Mouse (Mus musculus) stomach, embryonic 15.5 days (tissue): ENCODE results near the gene B4galnt4. TPM values are rescaled to one million over a fixed set of nuclear protein-coding genes. Genes with fewer than 3 reads are reported as not detected.

Experiments used
- ATAC-seq: fragments of 200-750 bp; cut with Nextera tagmentation; 2 replicates; pipeline ENCODE4 v1.8.0; 2017; ENCODE audit warnings: low read depth, moderate number of reproducible peaks, moderate TSS enrichment; ENCODE audit not compliant: insufficient read depth, low FRiP score
- H3K27ac ChIP-seq: fragments of 300-500 bp; sonication (generic); 2 replicates; pipeline ENCODE4 v1.5.1; 2015; ENCODE audit warnings: mild to moderate bottlenecking, inconsistent platforms
- H3K27me3 ChIP-seq: fragments of 300-500 bp; sonication (generic); replicated peaks from 2 replicates; pipeline ENCODE4 v1.6.1; 2015; ENCODE audit warnings: inconsistent platforms
- H3K36me3 ChIP-seq: fragments of 300-500 bp; sonication (generic); 2 replicates; pipeline ENCODE4 v1.6.1; 2015; ENCODE audit warnings: inconsistent platforms
- H3K4me1 ChIP-seq: fragments of 300-500 bp; sonication (generic); 2 replicates; pipeline ENCODE4 v1.6.1; 2015; ENCODE audit warnings: inconsistent platforms
- H3K4me2 ChIP-seq: fragments of 300-500 bp; sonication (generic); 2 replicates; pipeline ENCODE4 v1.6.1; 2015; ENCODE audit warnings: mild to moderate bottlenecking, inconsistent platforms
- H3K4me3 ChIP-seq: fragments of 300-500 bp; sonication (generic); replicated peaks from 2 replicates; pipeline ENCODE4 v1.5.1; 2015; ENCODE audit warnings: inconsistent platforms
- H3K9ac ChIP-seq: fragments of 300-500 bp; sonication (generic); 2 replicates; pipeline ENCODE4 v1.6.1; 2015; ENCODE audit warnings: inconsistent platforms
- H3K9me3 ChIP-seq: fragments of 300-500 bp; sonication (generic); 2 replicates; pipeline ENCODE4 v1.6.1; 2016; ENCODE audit warnings: inconsistent platforms
- WGBS: fragments of 180-500 bp; shearing (Covaris S2); methylation state at CpG from one replicate; pipeline ENCODE4 v1.1.7; 2015; 5-methylcytosine and 5-hydroxymethylcytosine counted together
- polyA plus RNA-seq: library from polyadenylated mRNA; unstranded; fragments of >200 nt; fragmentation: Nextera tagmentation; extraction: Ambion mirVana; gene quantifications from 2 replicates; pipeline ENCODE4 v1.2.1, GENCODE M21; 2015

The B4galnt4 gene
- polyA plus RNA-seq, 1 experiment from 2014 or later = 7.0 TPM

DNA sequence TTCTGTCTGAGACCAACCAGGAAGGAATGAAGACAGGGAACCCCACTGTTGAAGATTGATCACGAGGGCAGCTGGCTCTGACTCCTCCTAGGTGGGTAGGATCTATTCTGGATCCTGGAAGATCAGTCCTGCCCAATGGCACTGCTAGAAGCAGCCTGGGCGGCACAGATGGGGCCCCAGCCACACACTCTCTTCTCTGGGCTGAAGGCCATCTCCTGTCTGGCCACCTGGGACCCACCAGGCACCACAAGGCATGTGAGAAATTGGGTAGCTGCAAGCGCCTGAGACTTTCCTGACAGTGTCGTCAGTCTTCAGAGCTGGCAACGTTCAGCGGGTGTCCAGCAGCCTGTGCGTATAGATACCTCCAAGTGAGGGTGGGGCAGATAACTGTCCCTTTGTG lies 1.6 kb downstream of the B4galnt4 start:
- ATAC-seq = no peak
- 0 out of 2 replicates have a peak, but pooled peaks cover 3% of the 10 kb centered on the region for H3K36me3 ChIP-seq
- 74% methylated on average over 7 of the region's 7 CpGs for WGBS
- no peak overlapping the region for H3K9ac ChIP-seq
- no peak overlapping the region for H3K4me2 ChIP-seq
- H3K4me3 ChIP-seq = no peak overlapping the region
- H3K9me3 ChIP-seq = no peaks in the 10 kb centered on the region
- peaks cover 13% of the 10 kb centered on the region; the same call in 1 of the 2 replicates for H3K4me1 ChIP-seq
- no peak overlapping the region for H3K27ac ChIP-seq
- H3K27me3 ChIP-seq = no peaks in the 10 kb centered on the region

DNA sequence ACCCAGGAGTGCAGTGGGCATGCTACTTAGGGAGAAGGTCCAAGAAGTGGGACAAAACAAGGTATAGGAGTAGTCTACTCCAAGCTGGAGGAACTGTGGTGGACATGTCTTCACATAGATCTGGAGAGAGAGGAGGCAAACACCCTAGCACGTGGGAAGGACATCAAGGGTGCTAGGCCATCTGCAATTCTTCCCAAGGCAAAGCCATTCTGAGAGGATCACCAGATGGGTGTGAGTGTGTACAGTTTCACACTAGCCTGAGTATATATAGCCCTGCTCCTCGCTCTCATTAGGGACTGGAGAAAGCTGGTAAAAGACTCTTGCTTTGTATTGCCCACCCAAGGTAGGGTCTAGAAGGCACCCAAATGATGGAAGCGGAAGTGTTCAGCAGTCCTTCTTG lies 2.4 kb downstream of the B4galnt4 start:
- no peak for ATAC-seq
- Histone ChIP-seq H3K9me3 (no peaks in the 10 kb centered on the region), H3K27ac (no peak overlapping the region), H3K27me3 (no peaks in the 10 kb centered on the region), H3K4me2 (no peak overlapping the region), H3K4me3 (no peak overlapping the region), H3K4me1 (peaks cover 13% of the 10 kb centered on the region; the same call in 1 of the 2 replicates), H3K36me3 (0 out of 2 replicates have a peak, but pooled peaks cover 3% of the 10 kb centered on the region), H3K9ac (no peak overlapping the region)
- 87% methylated on average over 3 of the region's 3 CpGs for WGBS

DNA sequence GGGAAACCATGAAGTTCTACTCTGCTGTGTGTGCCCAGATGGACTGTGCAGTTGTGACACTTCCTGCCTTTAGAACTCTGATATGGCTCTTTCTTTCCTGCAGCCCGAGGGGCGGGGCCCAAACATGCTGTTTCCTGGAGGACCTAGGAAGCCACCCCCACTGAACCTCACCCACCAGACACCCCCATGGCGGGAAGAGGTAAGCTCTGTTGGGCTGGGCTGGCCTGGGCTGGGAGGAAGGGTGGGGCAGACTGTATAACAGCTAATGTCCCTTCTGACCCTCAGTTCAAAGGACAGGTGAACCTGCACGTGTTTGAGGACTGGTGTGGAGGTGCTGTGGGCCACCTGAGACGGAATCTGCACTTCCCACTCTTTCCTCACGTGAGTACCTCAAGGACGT lies 3.3 kb downstream of the B4galnt4 start:
- Histone ChIP-seq H3K4me2 (no peak overlapping the region), H3K9me3 (no peaks in the 10 kb centered on the region), H3K4me1 (peaks cover 13% of the 10 kb centered on the region; the same call in 1 of the 2 replicates), H3K4me3 (no peak overlapping the region), H3K9ac (no peak overlapping the region), H3K27ac (no peak overlapping the region), H3K36me3 (0 out of 2 replicates have a peak, but pooled peaks cover 3% of the 10 kb centered on the region), H3K27me3 (no peaks in the 10 kb centered on the region)
- WGBS = 63% methylated on average over 7 of the region's 7 CpGs
- ATAC-seq = no peak

DNA sequence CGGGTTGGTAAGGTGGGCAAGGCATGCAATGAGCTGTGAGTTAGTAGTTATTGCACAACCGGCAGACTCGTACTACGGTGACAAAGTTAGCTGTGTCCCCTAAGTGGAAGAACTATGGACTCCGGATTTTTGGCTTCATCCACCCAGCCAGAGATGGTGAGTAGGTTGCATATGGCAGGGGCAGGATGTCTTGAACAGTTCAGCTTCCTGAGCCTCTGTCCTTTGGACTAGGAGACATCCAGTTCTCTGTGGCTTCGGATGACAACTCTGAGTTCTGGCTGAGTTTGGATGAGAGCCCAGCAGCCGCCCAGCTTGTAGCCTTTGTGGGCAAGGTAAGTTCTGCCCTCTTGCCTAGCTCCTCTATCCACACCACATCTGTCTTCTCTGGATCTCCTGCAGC lies 3.7 kb downstream of the B4galnt4 start:
- Histone ChIP-seq H3K36me3 (0 out of 2 replicates have a peak, but pooled peaks cover 3% of the 10 kb centered on the region), H3K9me3 (no peaks in the 10 kb centered on the region), H3K4me1 (peaks cover 13% of the 10 kb centered on the region; the same call in 1 of the 2 replicates), H3K4me3 (no peak overlapping the region), H3K27me3 (no peaks in the 10 kb centered on the region), H3K27ac (no peak overlapping the region), H3K4me2 (no peak overlapping the region), H3K9ac (no peak overlapping the region)
- ATAC-seq = no peak
- WGBS = 86% methylated on average over 7 of the region's 7 CpGs

DNA sequence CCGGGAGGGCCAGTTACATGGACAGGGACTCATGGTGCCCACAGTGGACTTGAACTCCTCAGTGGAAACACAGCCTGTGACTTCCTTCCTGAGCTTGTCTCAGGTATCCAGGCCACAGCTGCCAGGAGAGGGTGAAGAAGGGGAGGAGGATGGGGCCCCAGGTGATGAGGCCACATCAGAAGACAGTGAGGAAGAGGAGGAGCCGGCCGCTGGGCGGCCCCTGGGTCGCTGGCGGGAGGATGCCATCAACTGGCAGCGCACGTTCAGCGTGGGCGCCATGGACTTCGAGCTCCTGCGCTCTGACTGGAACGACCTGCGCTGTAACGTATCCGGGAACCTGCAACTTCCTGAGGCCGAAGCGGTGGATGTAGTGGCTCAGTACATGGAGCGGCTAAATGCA lies 7.4 kb downstream of the B4galnt4 start:
- H3K4me1 ChIP-seq = peaks cover 10% of the 10 kb centered on the region
- 81% methylated on average over 19 of the region's 19 CpGs for WGBS
- H3K9me3 ChIP-seq = no peaks in the 10 kb centered on the region
- H3K36me3 ChIP-seq = 0 out of 2 replicates have a peak, but pooled peaks cover 3% of the 10 kb centered on the region
- no peak overlapping the region for H3K4me3 ChIP-seq
- H3K9ac ChIP-seq = no peak overlapping the region
- H3K27ac ChIP-seq = no peak overlapping the region
- peaks cover 18% of the 10 kb centered on the region for H3K27me3 ChIP-seq
- no peak overlapping the region for H3K4me2 ChIP-seq
- no peak for ATAC-seq

DNA sequence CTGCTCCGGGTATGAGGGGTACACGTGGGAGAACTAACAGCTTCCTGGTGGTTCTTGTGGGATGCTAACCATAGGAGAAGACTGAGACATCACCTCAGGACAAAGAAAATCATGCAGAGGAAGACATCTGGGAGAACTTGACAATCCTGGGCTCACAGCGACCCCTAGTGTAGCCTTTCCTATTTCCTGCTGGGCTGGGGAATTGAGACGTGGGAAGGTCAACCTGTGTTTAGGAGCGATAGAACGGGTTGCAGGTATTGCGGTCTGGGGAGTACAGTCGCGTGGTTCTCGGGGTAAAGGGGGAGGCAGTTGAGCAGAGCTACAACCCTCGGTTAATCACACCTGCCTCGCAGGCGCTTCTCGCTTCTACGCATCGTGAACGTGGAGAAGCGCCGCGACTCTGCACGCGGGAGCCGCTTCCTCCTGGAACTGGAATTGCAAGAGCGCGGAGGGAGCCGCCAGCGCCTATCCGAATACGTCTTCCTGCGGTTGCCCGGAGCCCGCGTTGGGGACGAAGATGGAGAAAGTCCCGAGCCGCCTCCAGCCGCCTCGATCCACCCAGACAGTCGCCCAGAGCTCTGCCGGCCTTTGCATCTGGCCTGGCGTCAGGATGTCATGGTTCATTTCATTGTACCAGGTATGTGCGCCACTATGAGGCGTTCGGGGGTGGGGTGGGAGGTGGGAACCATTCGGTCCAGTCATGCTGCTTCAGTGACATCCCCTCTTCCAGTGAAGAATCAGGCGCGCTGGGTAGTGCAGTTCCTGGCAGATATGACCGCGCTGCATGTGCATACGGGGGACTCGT lies 9.4 kb downstream of the B4galnt4 start:
- 0 out of 2 replicates have a peak, but pooled peaks cover 2% of the 10 kb centered on the region for H3K36me3 ChIP-seq
- H3K27me3 ChIP-seq = peaks cover 18% of the 10 kb centered on the region
- peak overlapping the region; percentile 38 for H3K4me3 ChIP-seq
- peak overlapping the region; percentile 39; the same call in 1 of the 2 replicates for H3K9ac ChIP-seq
- H3K27ac ChIP-seq = no peak overlapping the region
- H3K9me3 ChIP-seq = no peaks in the 10 kb centered on the region
- peak overlapping the region; percentile 87 for H3K4me2 ChIP-seq
- H3K4me1 ChIP-seq = peaks cover 10% of the 10 kb centered on the region
- WGBS = 1% methylated on average over 51 of the region's 51 CpGs
- no peak for ATAC-seq

DNA sequence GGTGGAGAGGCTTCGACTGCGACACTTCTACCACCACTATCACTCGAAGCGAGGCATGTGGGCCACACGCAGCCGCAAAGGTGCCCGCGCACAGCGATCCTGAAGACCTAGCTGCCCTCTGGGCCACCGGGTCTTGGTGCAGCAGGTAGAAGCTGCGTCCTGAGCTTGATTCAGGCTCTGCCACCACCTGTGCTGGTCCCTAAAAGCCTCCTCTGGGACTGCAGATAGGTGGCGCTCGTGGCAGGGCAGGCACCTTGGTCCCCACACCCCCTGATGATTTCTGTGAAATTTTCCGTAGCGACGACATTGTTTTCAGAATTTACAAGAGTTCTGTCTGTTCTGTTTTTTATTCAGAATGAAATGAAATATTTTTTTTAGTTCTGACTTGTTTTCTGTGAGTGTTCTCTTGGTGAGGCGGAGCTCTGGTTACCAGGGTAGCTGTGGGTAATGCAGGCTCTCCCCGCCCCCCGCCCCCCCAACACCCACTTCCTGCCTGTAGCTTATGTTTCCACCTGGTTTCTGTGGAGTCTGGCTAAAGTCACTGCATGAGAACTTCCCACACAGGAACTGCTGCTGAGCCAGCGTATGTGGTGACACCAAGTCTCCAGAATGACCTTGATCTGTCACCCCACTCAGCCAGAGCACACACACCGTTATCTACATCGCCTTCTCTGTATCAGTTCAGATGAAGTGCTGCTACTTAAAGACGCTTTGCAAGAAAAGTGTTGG lies 11.3 kb downstream of the B4galnt4 start:
- H3K4me1 ChIP-seq = peaks cover 10% of the 10 kb centered on the region
- H3K27ac ChIP-seq = no peak overlapping the region
- no peak overlapping the region for H3K4me2 ChIP-seq
- no peaks in the 10 kb centered on the region for H3K36me3 ChIP-seq
- no peak for ATAC-seq
- WGBS = 29% methylated on average over 23 of the region's 23 CpGs
- H3K4me3 ChIP-seq = no peak overlapping the region
- H3K9ac ChIP-seq = no peak overlapping the region
- no peaks in the 10 kb centered on the region for H3K9me3 ChIP-seq
- H3K27me3 ChIP-seq = peaks cover 18% of the 10 kb centered on the region

DNA sequence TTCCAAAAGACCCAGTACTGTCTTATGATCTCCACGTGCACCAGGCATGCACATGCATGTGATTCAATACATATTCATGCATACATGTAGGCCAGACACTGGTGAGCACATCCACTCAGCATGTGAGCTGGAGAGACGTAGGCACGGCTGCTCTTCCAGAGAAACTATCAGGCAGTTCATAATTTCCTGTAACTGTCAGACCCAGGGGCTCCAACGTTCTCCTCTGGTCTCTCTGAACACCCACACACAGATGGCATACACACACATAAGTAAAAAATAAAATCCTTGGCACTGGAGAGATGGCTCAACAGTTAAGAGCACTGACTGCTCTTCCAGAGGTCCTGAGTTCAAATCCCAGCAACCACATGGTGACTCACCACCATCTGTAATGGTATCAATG lies 12.9 kb downstream of the B4galnt4 start:
- no peak overlapping the region for H3K4me2 ChIP-seq
- no peak overlapping the region for H3K4me3 ChIP-seq
- peaks cover 18% of the 10 kb centered on the region for H3K27me3 ChIP-seq
- H3K36me3 ChIP-seq = no peaks in the 10 kb centered on the region
- H3K9me3 ChIP-seq = no peaks in the 10 kb centered on the region
- WGBS = 82% methylated on average over 4 of the region's 4 CpGs
- H3K27ac ChIP-seq = no peak overlapping the region
- H3K9ac ChIP-seq = no peak overlapping the region
- no peak for ATAC-seq
- H3K4me1 ChIP-seq = peaks cover 10% of the 10 kb centered on the region

DNA sequence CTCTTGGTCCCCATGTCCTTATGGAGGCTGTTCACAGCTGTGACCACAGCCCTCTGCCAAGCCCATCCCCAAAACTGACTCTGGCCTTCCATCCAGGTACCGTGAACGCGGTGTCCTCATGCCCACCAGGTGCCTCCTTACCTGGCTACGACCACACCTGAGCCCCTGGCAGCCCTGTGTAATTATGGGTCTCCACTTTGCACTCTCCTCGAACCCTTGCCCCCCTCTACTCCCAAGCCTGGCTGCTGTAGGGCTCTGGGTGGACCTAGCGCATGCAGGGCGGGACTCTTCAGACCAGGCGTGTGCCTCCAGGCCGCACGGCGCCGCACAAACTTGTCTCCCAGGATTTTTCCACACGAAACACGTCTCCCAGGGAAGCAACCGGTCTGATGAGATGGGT lies 16.9 kb downstream of the B4galnt4 start, which contains the start of gene Pkp3:
Gene Pkp3, plus strand, starts transcription at position 378 of the 400 bp plus-strand sequence.
- Histone ChIP-seq H3K36me3 (no peaks in the 10 kb centered on the region; the same call in 1 of the 2 replicates), H3K4me3 (peak within 1 kb of the TSS; percentile 43; the same call in 1 of the 2 replicates), H3K9me3 (no peaks in the 10 kb centered on the region), H3K4me1 (no peaks in the 10 kb centered on the region), H3K4me2 (peak within 1 kb of the TSS; percentile 48), H3K27me3 (no peaks in the 10 kb centered on the region), H3K9ac (no peak within 1 kb of the TSS), H3K27ac (peak within 1 kb of the TSS; percentile 86)
- no peak for ATAC-seq
- WGBS = 85% methylated on average over 15 of the region's 15 CpGs

DNA sequence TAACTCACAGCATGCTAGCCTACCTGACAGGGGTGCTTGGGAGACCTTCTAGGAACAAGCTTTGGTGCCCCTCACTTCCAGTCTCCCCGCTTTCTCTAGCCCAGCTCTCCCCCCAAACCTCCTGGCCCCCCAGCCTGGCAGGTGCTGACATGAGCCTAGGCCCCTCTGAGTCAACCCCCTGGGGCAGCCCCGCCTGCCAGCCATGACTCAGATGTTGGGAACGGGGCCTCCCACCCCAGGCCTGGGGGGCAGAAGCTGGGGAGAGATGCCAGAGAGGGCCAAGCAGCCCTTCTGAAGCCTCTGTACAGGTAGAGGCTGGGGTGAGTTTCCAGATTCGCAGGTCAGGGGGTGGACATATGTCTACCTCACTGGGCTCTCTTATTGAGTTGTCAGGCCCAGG lies 18.0 kb downstream of the B4galnt4 start:
- Histone ChIP-seq H3K36me3 (no peaks in the 10 kb centered on the region; the same call in 1 of the 2 replicates), H3K9me3 (no peaks in the 10 kb centered on the region), H3K4me2 (peak overlapping the region; percentile 48; the same call in 1 of the 2 replicates), H3K27me3 (no peaks in the 10 kb centered on the region), H3K4me3 (peak overlapping the region; percentile 43; the same call in 1 of the 2 replicates), H3K27ac (peak overlapping the region; percentile 86), H3K9ac (no peak overlapping the region), H3K4me1 (no peaks in the 10 kb centered on the region)
- 79% methylated on average over 4 of the region's 4 CpGs for WGBS
- ATAC-seq = no peak

DNA sequence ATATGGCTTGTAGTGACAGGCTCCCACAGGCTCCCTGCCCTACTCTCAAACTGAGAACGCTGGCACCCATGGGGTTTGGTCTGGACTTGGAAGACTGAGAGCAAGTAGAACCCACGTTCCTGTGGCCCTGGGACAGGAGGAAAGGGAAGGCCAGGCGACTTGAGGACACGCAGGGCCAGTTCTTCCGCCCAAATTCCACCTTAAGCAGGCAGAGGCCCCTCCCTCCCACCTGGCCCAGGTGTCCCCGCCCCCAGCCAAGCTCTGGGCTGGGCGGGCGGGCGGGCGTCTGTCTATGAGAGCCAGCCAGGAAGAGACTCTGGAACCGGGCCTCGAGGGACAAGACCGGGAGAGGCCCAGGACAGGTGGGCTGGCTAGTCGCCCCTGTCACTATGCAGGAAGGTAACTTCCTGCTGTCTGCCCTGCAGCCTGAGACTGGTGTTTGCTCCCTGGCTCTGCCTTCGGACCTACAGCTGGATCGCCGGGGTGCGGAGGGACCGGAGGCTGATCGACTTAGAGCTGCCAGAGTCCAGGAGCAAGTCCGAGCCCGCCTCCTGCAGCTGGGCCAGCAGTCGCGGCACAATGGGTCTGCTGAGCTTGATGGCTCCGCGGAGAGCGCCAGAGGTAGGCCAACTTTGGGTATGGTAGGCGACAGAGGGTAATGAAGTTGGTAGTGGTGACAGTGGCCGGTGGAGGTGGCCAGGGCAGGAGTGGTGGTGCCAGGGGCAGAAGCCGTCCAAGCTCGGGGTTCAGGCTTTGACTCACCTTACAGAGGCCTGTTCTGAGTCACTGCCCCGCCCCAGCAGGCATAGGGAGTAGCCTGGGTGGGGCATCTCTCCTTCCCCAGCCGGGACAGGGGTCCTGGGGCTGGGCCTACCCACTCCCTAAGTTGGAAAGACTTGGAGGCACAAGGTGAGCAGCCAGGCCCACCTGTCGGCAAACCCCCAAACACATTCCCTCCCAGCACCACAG lies 18.9 kb downstream of the B4galnt4 start:
- peak overlapping the region; percentile 48 for H3K4me2 ChIP-seq
- H3K4me1 ChIP-seq = no peaks in the 10 kb centered on the region
- H3K9me3 ChIP-seq = no peaks in the 10 kb centered on the region
- peak overlapping the region; percentile 48 for H3K9ac ChIP-seq
- no peaks in the 10 kb centered on the region for H3K27me3 ChIP-seq
- WGBS = 24% methylated on average over 33 of the region's 34 CpGs
- peak overlapping the region; percentile 43 for H3K4me3 ChIP-seq
- no peaks in the 10 kb centered on the region; the same call in 1 of the 2 replicates for H3K36me3 ChIP-seq
- peak overlapping the region; percentile 86 for H3K27ac ChIP-seq
- peak; percentile 75 for ATAC-seq
